Mouse (Mus musculus) cerebellum, adult 2 months (tissue): ENCODE data around the gene Prr5.

Source experiments
- CTCF ChIP-seq: fragments of 200-500 bp; IDR thresholded peaks from 2 replicates; pipeline ENCODE4 v1.5.1; 2011; ENCODE audit warnings: low read depth, mild to moderate bottlenecking, control low read depth, low read length, moderate library complexity, borderline replicate concordance; ENCODE audit not compliant: insufficient read depth
- POLR2A ChIP-seq: fragments of 200-500 bp; IDR thresholded peaks from 2 replicates; pipeline ENCODE4 v1.6.1; 2011; ENCODE audit warnings: low read length, control low read depth, borderline replicate concordance; ENCODE audit not compliant: insufficient read depth

DNA sequence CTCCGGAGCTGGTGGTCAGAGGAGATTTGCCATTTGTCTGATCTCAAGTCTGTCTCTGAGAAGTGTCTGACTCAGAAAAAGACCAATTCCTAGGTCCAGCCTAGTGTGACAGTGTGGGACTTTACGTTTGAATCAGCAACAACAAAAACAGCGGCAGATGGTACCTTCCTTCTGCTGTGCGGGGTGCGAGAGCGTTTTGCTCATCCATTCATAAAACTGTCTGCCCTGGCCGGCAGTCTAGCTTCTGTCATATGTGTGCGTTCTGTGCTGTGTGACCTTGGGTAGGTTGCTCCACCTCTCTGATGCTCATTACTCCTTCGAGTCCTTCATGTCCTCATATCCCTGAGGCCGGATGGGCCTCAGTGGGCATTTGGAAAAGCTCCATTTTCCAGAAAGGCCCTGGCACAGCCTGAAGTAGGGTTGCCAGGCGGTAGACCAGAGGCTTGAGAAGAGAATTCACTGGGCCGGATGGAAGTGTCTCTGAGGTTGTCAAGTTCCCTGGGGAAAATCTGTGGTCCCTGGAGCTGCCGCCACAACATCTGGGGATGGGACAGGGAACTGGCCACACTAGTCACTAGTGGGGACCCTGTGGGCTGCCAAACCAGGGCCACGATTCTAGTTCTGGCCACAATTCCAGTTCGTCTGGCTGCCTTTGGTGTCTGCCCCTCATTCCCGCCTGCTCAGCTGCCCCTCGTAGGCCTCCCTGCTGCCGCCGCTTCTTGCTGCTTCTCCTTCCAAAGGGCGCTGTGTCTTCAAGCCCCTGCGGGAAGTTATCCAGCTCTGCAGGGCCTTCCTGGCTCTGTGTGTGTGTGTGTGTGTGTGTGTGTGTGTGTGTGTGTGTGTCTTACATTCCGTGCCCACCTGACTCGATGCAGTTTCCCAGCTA is 594 bp downstream of the Prr5 start:
- TF ChIP-seq CTCF (no peak), POLR2A (no peak)
